Mouse (Mus musculus): ENCODE data around the gene Catip.

GRCm38 (mm10) chr1:74344163-74344916, 17.6 kb upstream of the Catip start:
- TF ChIP-seq POLR2A (IDR thresholded peaks at IDR 0.05; ENCODE audit: borderline replicate concordance, extremely low read depth, low read depth, low read length) = no peak
- no peak for TF ChIP-seq CTCF (IDR thresholded peaks at IDR 0.05; ENCODE audit: insufficient read depth, low read length)

Measured in lung, adult 2 months (tissue).